Mouse (Mus musculus) frontal cortex, adult (tissue): ENCODE results near the gene Klrk1.
"Not testable (repeated sequence)": the region's sequence is repeated elsewhere in the genome, so short reads cannot be mapped to it uniquely, and the experiment has no call there.

ENCODE experiments used
- ATAC-seq: cut with Nextera tagmentation; 2 replicates; pipeline ENCODE4 v1.9.2; 2017; ENCODE audit warnings: mild to moderate bottlenecking, moderate library complexity, mixed read lengths; ENCODE audit not compliant: low TSS enrichment

Klrk1 gene

DNA sequence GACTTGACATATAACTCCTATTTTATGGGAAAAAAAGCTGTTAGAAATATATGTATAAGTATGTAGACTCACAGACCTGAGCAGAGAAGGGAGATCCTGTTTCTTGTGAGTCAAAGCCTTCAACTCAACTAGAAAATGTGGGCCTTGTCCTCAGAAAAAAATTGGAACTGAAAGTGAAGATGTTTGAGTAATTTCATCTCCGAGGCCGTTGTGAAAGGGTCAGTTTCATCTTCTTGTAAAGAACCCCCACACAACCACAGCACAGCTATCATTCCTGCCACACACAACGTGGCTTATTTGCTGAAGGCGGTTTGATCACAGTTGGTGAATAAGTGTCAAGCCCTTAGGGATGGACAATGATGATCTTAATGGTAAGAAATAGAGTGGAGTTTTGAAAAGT, at the start of gene Klrk1:
Gene Klrk1 (minus strand): TSS at position 130 of the 400 bp plus-strand sequence.
- ATAC-seq, result no peak

DNA sequence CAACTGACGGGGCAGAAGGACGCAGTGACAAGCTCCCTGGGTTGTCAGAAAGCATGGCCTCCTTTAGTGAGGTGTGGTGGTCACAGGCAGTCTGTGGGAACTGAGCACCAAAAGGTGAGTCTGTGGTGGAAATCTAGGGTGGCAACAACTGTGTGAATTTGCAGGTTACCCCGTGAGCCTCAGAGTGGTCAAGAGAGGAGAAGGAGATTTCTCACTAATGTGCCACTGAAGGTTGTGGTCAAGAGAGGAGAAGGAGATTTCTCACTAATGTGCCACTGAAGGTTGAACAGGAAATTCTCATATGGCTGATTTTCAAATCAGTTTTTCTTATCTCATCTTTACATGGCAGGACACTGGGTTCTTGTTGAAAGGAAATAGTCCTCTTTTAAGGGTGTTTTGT, 37.6 kb upstream of the Klrk1 start:
- not testable (repeated sequence) for ATAC-seq

DNA sequence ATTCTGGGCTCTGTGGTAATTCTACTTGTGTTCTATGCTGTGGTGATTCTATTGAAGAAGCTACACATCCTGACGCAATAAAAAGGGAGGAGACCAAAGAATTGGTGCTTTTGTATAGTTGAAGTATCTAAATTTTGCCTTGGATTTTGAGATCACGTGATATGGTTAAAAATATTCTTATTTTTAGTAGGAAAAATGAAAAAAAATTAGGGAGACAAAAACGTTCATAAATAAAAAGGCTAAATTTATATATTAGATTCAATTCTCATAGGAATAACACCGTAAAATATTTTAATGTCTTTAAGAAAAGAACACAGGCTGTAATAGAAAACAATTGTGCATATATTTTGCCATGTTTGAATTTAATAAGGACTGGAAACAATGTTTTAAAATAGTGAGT, 36.9 kb upstream of the Klrk1 start, which contains the start of gene Klrc2:
Gene Klrc2 (minus strand): TSS at position 101 of the 400 bp plus-strand sequence.
- ATAC-seq, result not testable (repeated sequence)

GRCm38 (mm10) chr6:129644054-129644453, 20.4 kb upstream of the Klrk1 start:
- not testable (repeated sequence) for ATAC-seq

GRCm38 (mm10) chr6:129643237-129643636, 19.6 kb upstream of the Klrk1 start, which contains the start of gene Klrc3:
Gene Klrc3 (minus strand): TSS chr6:129643337.
- ATAC-seq, result not testable (repeated sequence)

DNA sequence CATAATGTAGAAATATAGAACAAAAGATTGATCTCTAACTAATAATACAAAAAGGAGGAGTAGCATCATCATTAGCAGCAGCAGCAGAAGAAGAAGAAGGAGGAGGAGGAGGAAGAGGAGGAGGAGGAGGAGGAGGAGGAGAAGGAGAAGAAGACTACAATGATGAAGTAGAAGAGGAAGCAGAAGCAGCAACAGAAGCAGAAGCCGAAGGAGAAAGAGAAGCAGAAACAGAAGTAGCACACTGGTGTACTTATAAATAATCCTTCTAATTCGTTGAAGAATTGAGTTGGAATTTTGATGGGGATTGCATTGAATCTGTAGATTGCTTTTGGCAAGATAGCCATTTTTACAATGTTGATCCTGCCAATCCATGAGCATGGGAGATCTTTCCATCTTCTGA, 7.4 kb upstream of the Klrk1 start:
- not testable (repeated sequence) for ATAC-seq

DNA sequence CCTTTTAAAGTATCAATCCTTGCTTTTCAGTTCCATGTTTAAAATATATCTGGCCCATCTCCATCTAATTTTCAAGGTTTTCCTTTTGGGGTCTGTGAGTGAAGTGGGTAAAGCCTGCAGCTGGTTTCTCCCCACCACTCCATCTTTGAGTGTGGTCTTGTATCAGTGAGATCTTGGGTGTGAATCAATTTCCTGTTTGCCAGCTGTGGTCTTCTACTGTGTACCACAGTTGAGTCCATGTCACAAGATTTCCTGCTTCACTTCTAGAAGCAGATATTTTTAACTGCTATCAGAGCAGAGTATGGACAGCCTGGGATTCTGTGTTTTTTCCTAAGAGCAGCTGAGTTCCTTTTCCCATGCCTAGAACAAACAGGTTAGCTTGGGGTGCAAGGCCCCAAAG, 15.3 kb downstream of the Klrk1 start:
- ATAC-seq, result no peak

DNA sequence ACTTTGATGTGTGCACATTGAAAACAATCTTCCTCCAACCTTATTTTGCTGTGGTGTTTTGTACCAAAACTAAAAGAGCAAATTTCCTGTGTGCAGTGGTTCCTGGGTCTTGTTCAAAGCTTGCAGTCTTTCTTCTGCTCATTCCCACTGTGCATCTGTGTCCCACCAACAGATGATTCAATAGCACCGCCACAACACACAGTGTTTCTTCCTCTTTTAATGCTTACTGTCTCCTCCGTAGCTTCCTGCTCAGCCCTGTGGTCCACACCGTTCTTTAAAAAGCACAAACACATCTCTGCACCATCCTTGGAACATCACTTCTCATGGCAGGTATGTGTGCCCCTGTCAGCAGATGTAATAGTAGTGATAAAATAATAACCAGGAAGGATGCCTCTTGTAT, 32.2 kb downstream of the Klrk1 start, which contains the start of gene Klrd1:
Gene Klrd1 (plus strand): TSS at position 275 of the 400 bp plus-strand sequence.
- no peak for ATAC-seq

DNA sequence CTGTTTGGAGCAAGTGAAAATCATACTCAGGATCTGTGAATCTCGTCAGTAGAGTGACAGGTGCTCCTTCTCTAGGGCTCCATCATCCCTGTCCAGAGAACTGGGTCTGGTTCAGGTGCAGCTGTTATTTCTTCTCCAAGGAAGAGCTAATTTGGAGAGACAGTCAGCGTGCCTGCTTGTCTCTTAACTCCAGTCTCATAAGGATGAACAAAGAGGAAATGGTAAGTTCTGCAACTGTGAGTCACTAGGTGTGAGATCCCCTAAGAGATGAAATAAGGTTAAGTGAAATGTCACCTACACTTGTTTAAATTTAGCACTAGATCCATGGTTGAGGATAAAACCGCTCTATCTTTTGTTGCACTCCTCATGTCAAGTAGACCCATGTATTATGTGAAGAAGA, 40.6 kb downstream of the Klrk1 start:
- no peak for ATAC-seq

DNA sequence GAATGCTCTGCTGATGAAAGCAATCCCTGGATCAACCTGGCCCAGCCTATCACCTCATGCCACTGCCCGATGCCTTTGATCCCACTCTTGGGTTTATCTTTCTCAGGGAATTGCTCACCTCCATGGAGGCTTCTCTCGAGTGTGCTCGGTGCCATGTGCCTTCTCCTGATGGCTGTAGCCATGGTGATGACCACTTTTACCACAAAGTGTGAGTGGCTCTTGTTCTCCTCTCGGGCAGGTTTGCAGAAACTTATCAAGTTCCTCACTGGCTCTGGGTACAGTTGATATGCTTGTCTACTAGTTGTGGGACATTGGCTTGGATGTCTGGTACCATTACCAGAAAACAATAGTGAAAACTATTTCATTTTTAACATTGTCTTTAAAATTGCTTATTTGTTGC, 41.8 kb downstream of the Klrk1 start:
- ATAC-seq, result no peak

GRCm38 (mm10) chr6:129581274-129581673, 42.4 kb downstream of the Klrk1 start:
- ATAC-seq, result peak; percentile 77

- ATAC-seq, result no peak
These were observed 46.1 kb downstream of the Klrk1 start, which contains the start of gene Klre1 for GRCm38 (mm10) chr6:129577605-129578004. Gene Klre1 (plus strand): TSS chr6:129577905.

DNA sequence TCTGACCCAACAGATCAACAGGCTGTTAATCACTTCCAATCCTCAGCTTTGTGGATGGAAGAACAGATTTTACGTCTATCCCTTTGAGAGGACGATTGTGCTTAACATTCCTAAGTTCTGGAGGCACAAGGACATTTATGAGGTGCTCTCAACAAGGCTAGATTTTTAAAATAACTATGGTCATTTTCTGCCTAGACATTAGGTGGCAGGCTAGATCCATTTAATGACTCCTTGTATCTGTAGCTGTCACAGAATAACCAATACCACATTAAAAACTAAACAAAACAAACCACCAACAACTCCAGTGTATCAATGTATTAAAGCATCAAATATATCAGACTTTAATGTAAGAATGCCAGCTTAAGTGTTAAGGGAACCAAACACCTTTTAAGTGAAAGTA, 48.3 kb downstream of the Klrk1 start:
- peak; percentile 81 for ATAC-seq

GRCm38 (mm10) chr6:129565257-129565656, 58.4 kb downstream of the Klrk1 start:
- no peak for ATAC-seq
